In genomic region chr2:45338809-45339208, GRCm38 (mm10) we compare ENCODE assay signal across 19 mouse cellular contexts.
"Had no signal": no experiment of that assay in that cellular context is flagged by ENCODE, and none has a peak within 500 bp of the region (broad histone marks: within the 10 kb centered on the region; RNA-seq: fewer than 3 reads in every experiment).

No protein-coding gene starts in this region.

- H3K4me3 ChIP-seq: lung, embryonic 15.5 days; midbrain, embryonic 10.5 days; midbrain, embryonic 12.5 days; myocyte; neural tube, embryonic 13.5 days; neural tube, embryonic 15.5 days had no signal

- H3K9me3 ChIP-seq: lung, embryonic 15.5 days; midbrain, embryonic 12.5 days; neural tube, embryonic 15.5 days had no signal

- H3K27me3 ChIP-seq: lung, embryonic 15.5 days; midbrain, embryonic 12.5 days; neural tube, embryonic 13.5 days; neural tube, embryonic 15.5 days had no signal

- H3K4me2 ChIP-seq: lung, embryonic 15.5 days; midbrain, embryonic 12.5 days; neural tube, embryonic 13.5 days; neural tube, embryonic 15.5 days had no signal

- H3K9ac ChIP-seq: liver, embryonic 14.5 days; lung, embryonic 15.5 days; midbrain, embryonic 12.5 days; neural tube, embryonic 13.5 days; neural tube, embryonic 15.5 days had no signal

- DNase-seq: lung, adult 18-20 months; lung, postnatal 4 days; midbrain, embryonic 14.5 days; retina, postnatal 1 day; right cerebral cortex, adult 18-20 months; right cerebral cortex, postnatal 25 days; right cerebral cortex, postnatal 4 days; spleen, adult 18-20 months; thymus, adult 18-20 months; thymus, postnatal 14 days; thymus, postnatal 36 days had no signal

- ATAC-seq: midbrain, embryonic 16.5 days had no signal

- H3K27ac ChIP-seq: liver, embryonic 14.5 days; lung, embryonic 15.5 days; midbrain, embryonic 10.5 days; midbrain, embryonic 12.5 days; neural tube, embryonic 13.5 days; neural tube, embryonic 15.5 days had no signal

- H3K4me1 ChIP-seq: lung, embryonic 15.5 days; midbrain, embryonic 10.5 days; midbrain, embryonic 12.5 days; neural tube, embryonic 13.5 days; neural tube, embryonic 15.5 days had no signal

- H3K36me3 ChIP-seq: lung, embryonic 15.5 days; midbrain, embryonic 10.5 days; midbrain, embryonic 12.5 days; neural tube, embryonic 13.5 days; neural tube, embryonic 15.5 days had no signal
